Mouse (Mus musculus): ENCODE results near the gene Zbtb16.

DNA sequence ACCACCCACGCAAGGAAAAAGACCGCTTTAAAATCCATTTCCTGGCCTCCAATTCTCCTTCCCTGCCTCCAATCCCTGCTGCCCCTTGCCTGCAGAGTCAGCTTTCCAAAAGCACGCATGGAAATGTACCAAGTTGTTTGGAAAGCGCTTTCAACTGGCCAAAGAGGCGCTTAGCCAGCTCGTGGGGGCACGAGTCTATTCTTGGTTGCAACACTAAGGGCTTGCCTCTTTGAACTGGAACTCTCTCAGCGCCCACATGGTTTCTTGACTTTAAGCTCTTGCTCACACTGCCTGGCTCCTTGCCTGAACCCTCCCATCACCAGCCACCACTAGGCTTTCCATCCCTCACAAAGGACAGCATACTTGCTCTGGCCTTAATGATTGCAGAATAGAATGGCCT is 217.9 kb downstream of the Zbtb16 start:
- TF ChIP-seq CTCF (IDR thresholded peaks at IDR 0.05; ENCODE audit: insufficient read depth, low read depth, low read length) (no peak), POLR2A (IDR thresholded peaks at IDR 0.05; ENCODE audit: insufficient read depth, low read depth, low read length) (no peak)

All from olfactory bulb, adult 2 months (tissue).